Mouse (Mus musculus) ovary, postnatal 36 days (tissue): Measurements from ENCODE around the gene Glis3.

Experiments used
- DNase-seq: peaks from one replicate; pipeline ENCODE4 v3.0.0; 2022; ENCODE audit warnings: low spot score, mixed read lengths

Glis3 gene

DNA sequence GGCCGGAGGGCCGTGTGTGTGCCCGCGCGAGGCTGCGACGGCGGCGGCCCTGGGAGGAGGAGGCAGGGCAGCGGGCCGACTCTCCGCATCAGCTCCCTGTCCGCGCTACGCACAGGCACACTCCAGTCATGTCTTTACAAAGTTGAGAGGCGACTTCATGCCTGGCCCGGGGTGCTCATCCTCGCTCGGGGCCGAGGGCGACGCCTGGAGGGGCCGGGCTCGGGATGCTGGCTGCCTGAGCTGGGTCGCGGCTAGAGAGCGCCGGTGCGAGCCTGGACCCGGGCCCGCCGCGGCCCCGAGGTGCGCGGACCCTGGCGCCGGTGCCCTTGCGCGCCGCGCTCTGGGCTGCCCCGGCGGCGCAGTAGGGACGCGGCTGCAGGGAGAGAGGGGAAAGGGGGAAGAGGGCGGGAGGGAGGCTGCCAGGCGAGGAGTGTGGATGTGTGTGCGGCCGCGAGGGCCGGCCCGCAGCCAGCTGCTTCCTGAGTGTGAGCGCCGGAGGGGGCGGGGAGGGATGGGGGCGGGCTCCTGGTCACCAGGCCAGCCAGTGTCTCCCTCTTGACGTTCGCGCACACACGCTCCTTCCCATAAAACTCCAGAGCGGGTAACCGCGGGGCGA is at the start of gene Glis3:
TSS of gene Glis3 (minus strand) at position 302 of the 616 bp plus-strand sequence.
- DNase-seq, result peak; percentile 65

DNA sequence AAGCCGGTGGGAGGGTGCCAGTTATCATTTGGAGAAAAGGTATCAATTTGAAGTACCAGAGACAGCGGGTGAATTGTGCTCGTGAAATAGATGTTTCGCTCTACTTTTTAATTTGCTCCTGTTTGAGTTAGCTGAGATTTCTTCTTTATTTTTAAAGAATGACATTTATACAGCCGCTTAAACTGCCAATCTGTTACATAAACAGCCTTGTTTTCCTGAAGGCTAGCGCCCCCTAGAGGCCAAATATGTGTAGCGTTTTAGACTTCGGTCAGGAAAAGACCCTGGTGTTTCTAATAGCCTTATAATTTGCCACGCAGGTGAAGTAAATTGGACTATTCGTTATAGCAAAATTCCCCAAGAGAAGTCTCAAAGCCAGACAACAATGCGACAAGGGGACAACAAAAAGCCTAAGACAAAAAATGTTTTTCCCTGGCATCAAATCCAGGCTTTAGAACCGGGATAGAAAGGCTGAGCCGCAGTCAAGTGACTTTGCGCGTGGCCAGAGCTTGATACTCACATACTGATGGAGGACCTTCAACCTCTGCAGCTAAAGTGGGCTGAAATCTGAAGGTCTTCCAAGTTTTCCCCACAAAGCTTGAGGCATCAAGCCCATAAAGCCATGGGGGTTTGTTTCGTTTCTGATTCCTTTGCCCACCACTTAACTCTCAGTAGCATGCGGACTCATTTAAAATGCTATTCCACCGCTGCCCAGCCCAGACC is 46.4 kb upstream of the Glis3 start:
- peak; percentile 19 for DNase-seq

DNA sequence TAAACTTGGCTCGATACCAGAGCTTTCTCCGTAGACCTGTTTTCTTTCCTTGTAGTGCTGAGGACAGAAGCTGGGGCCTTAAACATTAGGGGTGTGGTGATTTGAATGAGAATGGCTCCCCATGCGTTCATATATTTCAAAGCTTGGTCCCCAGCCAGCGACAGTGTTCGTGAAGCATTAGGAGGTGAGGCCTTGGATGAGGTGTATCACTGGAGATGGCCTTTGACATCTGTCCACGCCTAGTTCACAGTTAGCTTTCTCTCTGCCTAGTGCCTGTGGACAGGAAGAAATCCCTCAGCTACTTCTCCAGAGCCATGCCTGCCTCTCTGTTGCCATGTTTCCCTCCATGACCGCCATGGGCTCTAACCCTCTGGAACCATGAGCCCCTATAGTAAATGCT is 44.8 kb upstream of the Glis3 start:
- no peak for DNase-seq

DNA sequence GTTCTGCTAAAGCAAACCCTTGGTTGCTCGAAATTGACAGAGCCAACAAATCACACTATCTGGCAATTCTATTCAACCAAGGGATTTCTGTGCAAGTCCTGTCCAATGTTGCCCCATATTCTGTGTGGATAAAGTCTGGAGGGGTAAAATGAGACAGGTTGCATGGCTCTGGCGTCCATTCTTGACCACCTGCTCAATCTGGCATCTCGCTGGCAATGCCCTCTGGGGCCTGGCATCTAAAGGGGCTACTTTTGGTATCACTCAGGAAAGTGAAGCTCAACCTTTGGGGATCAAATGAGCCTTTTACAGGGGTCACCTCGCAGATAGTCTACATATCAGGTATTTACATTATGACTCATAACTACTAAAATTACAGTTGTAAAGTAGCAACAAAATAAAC is 42.7 kb upstream of the Glis3 start:
- no peak for DNase-seq

DNA sequence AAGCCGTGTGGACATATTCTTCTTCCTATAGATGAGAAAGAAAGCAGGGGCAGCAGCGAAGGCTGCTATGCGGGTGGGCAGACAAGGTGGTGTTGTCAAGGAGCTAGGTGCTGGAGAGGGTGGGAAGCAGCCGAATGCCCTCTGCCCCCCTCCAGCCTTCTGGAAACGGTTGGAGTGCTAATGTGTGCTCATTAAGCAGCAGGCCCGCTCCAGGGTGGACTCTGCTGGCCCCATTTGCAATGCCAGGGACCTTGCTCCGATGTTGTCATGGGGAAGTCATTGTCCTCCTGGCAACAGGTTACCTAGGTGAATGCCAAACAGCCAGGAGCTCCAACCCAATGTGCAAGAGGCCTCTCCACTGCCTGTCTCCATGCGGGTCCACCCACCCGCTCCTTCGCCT is 42.0 kb upstream of the Glis3 start:
- no peak for DNase-seq

DNA sequence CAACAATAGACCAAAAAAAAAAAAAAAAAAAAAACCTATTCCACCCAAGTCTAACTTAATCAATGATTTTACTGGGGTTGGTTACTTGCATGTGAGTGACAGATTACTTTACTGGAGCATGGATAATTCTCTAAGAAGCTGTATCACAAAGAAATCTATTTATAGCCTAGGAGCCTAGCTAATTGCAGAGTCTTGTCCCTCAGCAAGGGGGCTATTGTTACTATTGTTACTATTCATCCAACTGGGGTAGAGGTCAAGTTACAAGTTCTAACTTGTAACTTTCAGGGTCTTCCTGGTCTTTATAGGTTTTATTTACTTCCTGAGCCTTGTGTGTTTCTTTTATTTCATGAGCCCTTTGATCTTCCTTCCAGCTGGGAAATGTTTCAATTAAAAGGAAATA is 40.1 kb upstream of the Glis3 start:
- no peak for DNase-seq

DNA sequence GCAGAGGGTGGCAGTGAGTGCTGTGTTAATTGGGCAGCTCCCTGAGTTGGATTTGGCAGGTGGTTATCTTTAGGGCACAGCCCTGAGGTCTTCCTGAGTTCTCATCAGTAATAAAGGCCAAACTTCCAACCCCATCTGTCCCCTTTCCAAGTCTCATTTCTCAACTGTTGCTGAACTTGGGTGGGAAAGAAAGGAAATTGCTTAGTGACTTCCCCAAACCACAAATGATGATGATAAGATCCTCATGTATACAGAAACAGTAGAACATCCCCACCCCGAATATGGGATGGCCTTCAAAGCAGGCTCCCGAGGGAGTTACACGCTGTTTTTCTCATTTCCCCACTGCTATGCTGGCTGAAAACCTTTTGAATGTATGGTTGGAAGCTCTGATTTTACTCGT is 34.8 kb upstream of the Glis3 start:
- no peak for DNase-seq

DNA sequence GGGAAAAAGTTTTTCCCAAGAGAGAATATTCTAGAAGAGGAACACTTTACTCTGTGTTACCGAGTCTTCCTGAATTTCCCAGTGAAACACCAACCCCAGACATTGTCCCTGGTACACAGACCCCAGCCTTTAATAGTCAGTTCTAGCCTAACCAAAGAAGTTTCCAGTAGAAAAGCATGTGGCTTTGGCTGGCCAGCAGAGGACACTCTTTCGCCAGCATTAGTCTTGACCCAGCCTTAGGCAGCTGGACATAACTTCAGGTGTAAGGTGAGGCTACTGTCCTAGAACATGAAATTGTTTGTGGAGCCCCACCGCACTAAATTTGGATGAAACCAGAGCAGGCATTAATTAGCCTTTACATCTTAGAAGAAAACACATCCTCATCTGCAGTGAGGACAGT is 17.8 kb upstream of the Glis3 start:
- DNase-seq, result no peak

DNA sequence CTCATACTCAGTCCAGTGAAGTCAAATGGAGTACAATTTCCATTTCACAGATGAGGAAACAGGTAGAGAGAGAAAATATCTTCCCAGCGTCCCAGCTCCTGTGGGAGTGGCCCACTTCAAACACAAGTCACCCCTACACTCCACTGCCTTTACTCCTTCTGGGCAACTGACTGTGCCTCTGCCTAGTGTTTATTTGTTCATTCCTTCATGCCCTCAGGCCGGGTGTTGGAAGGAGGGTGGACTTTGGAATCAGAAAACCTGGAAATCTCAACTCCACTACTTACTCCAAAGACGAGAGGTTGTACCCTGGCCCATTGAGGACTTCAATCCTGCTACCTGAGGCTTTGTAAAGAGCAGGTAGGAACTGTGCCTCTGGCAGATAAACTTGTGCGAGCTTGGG is 6.5 kb upstream of the Glis3 start:
- no peak for DNase-seq

DNA sequence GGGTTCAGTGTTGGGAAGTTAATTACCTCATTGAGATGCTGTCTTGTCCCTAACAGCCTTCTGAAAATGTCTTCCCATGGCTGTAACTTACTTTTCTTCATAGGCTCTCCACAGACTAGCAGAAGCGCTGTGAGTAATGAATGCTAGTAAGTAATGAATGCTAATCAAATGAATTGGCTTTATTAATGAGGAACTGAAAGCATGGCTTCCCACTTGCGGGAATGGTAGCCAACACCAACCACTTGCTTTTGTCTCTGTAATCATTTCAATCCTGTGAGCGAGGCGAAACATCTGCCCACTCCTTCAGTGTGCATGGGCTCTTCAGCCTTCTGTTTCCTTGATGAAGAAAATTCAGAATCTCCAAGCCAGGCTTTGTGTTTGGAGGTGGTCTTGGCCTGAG is 5.6 kb upstream of the Glis3 start:
- DNase-seq, result no peak

DNA sequence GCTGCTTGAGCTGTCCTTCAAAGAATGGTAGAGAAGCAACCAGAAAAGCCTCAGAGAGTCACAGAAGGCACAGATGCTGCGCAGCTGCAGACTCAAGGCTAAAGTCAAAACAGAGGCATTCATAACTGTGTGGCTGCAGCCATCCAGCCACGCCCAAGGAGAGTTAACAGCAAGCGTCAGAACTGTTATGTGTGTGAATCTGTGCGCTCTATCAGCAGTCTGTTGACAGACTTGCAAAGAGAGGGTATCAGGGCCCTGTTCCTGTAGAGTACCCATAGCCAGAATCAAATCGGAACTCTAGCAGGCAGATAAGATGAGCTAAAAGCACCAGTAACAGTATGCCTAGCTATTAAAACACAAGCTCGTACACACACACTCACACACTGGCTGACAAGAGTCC is 4.5 kb upstream of the Glis3 start:
- DNase-seq, result no peak

DNA sequence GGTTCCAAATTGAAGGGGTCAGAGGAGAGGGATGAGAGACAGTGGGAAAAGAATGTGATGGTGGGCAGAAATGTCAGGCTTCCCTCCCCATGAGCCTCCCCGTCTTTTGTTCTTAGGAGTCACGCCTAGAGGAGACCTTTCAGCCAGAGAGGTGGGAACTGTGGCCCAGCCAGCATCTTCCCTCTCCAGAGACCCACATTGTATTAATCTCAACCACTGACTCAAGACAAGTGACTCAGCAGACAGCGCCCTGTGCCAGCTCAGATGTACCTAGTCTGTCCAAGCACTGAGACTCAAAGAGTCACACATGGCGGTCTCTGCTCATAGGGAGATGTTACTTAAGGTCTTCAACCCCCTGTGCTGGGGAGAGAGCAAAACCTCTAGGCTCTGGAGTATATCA is 3.5 kb upstream of the Glis3 start:
- no peak for DNase-seq

DNA sequence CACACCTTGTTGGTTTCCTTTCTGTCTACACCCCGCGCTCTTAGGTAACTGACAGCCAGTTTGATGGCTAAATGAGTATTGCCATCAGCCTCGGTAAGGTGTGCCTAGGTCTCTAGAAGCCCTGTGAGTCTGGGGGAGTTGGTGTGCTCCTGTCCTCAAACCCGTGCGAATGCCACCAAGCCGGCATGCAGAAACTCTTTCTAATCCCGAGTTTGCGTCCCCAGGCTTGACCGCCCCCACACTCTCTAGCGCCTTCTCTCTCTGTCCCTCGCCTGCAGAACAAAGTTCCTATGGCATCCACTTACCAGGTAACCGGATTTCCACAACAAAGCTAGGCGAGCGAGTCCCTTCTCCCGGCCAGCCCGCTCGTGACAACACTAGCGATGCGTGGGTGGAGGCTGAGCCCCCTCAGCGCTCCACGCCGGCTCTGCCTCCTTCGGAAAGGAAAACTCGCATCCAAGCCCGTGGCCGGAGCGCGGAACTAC is 544 bp downstream of the Glis3 start:
- no peak for DNase-seq

DNA sequence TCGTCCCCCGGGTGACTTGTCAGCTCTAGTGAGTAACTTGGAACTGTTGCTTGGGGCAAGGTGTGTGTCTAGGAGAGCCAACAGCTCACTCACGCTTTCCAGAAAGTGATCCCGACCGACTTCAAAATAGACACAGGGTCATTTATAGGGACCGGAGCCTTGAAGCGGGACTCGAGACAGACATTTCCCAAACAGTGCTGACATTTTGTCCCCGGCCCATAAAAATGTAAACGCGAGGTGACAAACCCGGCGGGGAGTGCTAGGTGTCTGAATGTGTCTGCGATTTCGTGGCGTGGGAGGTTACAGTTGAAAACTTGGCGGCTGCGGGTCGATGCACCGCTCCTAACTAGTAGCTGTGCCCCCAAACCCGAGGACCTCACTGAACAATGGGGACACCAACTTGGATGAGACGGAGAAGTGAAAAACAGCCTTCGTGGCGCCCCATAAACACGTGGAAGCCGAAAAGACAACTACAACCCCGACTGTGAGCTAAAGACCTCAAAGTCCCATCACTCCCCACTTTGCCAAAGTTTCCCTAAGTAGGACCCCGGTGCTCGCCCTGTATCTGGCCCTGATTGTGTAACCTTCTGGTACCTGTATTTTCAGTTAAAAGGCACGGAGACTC is 1.1 kb downstream of the Glis3 start:
- no peak for DNase-seq

DNA sequence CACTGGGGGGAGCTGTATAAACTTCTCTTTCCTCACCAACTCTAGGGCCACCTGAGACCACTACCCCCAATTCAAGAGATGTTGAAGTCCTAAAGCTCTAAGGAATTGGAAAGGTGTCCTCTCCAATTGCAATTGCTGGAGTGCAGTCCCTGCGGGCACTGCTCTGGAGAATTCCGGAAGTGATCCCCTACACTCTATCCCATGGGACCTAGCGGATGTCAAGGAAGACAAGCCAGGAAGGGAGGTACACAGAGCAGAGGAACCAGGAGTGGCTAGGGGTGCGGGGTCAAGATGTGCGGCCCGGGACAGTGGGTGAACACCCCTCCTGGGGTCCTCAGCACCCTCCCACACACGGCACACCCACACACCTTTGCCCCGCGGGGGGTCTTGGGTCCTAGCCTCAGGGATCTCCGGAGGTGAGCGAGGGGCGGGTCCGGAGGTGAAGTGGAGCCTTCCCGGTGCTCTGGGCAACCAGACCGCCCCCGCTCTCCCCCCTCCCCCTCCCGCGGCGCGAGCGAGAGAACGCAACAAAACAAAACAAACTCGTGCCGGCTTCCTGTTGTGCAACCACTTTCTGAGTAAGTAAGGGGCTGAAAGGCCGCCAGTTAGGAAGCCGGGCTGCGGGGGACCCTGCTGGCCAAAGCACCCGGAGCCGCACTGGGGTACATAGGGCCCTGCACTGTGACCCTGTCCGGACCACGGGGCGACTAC is 2.0 kb downstream of the Glis3 start:
- peak; percentile 60 for DNase-seq

DNA sequence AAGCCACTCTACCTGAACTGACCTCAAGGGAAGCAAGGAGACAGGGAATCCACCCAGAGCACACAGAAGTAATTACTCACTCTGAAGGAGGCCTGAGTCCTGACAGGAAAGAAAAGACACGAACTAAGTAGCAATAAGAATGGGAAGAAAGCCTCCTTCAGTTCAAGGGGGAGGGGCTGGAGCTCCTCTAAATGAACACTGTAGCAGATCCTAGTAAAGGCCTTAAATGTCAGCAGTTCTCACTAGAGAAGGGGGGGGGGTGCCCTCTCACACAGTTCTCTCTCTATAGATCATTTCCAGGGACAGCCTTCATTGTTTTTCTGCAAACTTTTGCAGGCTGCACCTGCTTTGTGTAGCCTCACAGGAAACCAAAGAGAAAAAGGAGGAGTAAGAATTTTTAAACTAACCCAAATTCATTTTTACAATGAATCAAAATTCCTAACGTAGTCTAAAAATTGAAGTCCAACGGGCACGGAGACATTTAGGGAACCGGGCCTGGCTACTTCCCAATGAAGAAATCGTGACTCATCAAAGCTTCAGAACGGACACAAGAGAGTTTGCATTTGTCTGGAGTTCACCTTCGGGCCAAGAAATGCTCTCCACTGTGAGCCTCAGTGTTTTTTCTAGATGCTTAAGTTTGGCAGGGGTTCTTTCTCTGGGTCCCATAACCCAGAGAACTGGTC is 2.7 kb downstream of the Glis3 start:
- DNase-seq, result no peak

DNA sequence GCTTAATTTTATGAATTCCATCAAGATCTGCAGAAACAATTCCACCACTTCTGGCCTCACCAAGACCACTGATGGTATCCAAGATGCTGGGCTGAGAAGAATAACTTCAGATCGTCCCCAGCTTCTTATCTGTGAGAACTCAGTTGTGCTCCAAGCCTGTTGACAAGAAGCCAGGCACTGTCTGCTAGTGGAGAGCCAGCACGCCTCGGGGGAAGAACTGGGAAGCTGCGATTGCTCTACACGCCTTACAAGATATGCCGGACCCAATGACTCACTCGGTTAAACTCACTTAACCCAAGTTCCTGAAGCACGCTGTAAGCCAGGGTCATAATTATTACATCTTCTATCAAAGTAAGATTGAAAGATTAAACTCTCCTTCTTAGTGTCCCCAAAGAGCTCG is 16.1 kb downstream of the Glis3 start:
- DNase-seq, result no peak

DNA sequence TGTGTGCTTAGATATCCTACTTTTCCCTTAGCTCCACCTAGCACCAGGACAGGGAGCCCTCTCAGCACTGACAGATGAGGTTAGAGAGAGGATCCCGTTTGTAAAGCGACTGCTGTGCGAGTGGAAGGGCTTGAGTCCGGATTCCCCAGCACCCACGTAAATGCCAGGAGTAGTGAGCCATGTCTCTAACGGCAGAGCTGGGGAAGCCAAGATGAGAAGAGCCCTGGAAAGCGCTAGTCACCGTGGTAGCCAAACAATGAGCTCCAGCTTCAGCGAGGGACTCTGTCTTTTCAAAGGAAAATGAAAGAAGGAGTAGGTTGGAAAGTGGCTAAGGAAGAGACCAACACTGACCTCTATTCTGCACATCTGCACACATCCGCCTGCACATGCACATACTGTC is 16.7 kb downstream of the Glis3 start:
- no peak for DNase-seq

DNA sequence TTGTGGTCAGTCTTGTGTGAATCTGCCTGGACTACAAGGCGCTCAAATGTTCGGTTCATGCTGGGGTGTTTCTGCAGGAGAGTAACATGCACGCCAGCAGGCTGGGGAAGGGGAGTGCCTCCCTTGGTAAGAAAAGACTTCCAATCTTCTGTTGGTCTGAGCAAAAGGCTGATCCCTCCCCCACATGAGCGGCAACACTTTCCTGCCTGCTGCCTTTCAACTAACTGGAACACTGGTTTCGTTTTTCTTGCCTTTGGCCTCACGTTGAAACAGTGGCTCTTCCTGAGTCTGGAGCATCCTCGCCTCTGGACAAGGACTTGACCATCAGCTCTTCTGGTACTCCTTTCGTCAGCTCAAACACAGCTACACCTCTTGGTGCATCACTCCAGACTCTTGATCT is 17.4 kb downstream of the Glis3 start:
- no peak for DNase-seq

DNA sequence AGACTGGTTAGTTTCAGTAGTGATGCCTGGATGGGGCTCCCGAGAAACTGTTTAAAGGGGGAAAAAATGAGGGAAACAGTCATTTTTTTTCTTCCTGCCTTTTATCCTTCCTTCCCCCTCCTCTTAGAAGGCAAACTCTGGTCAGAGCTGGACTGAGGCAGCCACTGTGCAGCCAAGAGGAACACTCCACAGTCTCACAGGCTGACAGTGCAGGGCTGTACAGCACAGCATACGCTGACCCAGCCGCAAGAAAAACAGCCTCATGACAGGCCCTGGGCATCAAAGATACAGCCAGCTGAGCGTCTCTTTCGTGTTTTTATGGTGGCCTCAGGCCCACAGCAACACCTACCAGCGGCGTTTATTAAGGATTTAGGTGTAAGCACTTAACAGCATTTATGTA is 19.0 kb downstream of the Glis3 start:
- DNase-seq, result no peak

DNA sequence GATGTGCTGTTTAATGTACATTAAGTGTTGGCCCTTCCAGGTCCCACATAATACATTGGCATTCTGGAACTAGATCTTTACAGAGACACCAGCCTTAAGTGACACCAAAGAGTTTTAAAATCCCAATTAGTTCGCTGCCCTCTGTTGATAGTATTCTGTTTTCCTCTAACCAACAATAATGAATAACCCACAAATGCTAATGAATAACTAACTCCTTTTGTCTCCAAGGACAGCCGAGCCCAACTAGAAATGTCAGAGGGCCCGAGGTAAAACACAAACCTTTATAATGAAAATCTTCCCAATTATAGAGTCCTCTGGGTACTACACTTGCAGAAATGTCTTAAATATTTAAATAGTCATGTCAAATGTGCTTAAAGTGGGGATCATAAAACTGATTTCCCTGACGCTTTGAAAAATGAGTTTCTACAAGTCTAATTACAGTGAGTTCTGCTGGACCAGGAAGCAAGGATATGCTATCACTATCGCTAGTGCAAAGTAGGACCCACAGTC is 22.1 kb downstream of the Glis3 start:
- DNase-seq, result no peak

DNA sequence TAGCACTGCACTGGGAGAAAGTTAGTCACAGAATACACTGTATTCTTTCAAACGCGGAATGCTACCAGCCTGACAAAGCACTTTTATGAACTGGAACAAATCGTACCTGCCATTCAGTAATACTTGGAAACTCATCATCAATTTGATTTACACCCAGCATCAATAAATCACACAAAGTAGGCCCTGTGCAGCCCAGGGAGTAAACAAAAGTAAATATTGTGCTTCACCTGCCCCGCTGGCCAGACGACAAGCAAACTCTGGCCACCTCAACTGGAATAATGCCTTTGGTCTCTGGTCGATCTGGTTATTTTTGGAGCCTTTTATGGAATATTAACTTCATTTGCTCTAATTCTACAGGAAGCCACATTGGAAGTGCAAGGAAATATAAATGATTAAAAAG is 23.0 kb downstream of the Glis3 start:
- DNase-seq, result no peak
